Mouse (Mus musculus) embryonic facial prominence, embryonic 11.5 days (tissue): Measurements from ENCODE around the gene Phf3. TPM values are rescaled to one million over a fixed set of nuclear protein-coding genes. Genes with fewer than 3 reads are reported as not detected.
A peak's percentile ranks its signal among the peaks of the same experiment; 100 is the strongest.
"Not testable (repeated sequence)": the region's sequence is repeated elsewhere in the genome, so short reads cannot be mapped to it uniquely, and the experiment has no call there.

Experiments
- ATAC-seq: fragments of 200-750 bp; cut with Nextera tagmentation; replicated peaks from 2 replicates; pipeline ENCODE4 v1.8.0; 2017; ENCODE audit warnings: low read depth; ENCODE audit not compliant: insufficient number of reproducible peaks, low FRiP score, low TSS enrichment
- DNase-seq: peaks from one replicate; pipeline ENCODE4 v3.0.0-alpha.2; 2015; ENCODE audit warnings: low spot score
- H3K27ac ChIP-seq: fragments of 300-500 bp; sonication (generic); replicated peaks from 2 replicates; pipeline ENCODE4 v1.5.1; 2014; ENCODE audit warnings: mild to moderate bottlenecking, low read depth, low read length, control low read depth
- H3K27me3 ChIP-seq: fragments of 300-500 bp; sonication (generic); 2 replicates; pipeline ENCODE4 v1.6.1; 2014; ENCODE audit warnings: mild to moderate bottlenecking, low read length, moderate library complexity, mixed read lengths; ENCODE audit not compliant: control insufficient read depth, insufficient read depth
- H3K36me3 ChIP-seq: fragments of 300-500 bp; sonication (generic); replicated peaks from 2 replicates; pipeline ENCODE4 v1.6.1; 2014; ENCODE audit warnings: low read depth, mild to moderate bottlenecking, low read length, moderate library complexity, mixed read lengths; ENCODE audit not compliant: control insufficient read depth, insufficient read depth
- H3K4me1 ChIP-seq: fragments of 300-500 bp; sonication (generic); 2 replicates; pipeline ENCODE4 v1.6.1; 2014; ENCODE audit warnings: low read length, mixed read lengths; ENCODE audit not compliant: control insufficient read depth, insufficient read depth
- H3K4me2 ChIP-seq: fragments of 300-500 bp; sonication (generic); 2 replicates; pipeline ENCODE4 v1.6.1; 2014; ENCODE audit warnings: low read depth, mild to moderate bottlenecking, control low read depth, low read length, moderate library complexity
- H3K4me3 ChIP-seq: fragments of 300-500 bp; sonication (generic); 2 replicates; pipeline ENCODE4 v1.5.1; 2014; ENCODE audit warnings: low read depth, low read length, control low read depth
- H3K9ac ChIP-seq: fragments of 300-500 bp; sonication (generic); replicated peaks from 2 replicates; pipeline ENCODE4 v1.6.1; 2014; ENCODE audit warnings: mild to moderate bottlenecking, control low read depth, low read length
- H3K9me3 ChIP-seq: fragments of 300-500 bp; sonication (generic); replicated peaks from 2 replicates; pipeline ENCODE4 v1.6.1; 2016; ENCODE audit warnings: mild to moderate bottlenecking, low read length, inconsistent platforms, mixed read lengths; ENCODE audit not compliant: control insufficient read depth
- WGBS: fragments of 180-500 bp; shearing (Covaris S2); extraction: QIAGEN DNeasy Blood & Tissue Kit; methylation state at CpG from one replicate; pipeline ENCODE4 v1.1.7; 2014; 5-methylcytosine and 5-hydroxymethylcytosine counted together
- polyA plus RNA-seq: library from polyadenylated mRNA; unstranded; fragments of >200 nt; fragmentation: Nextera tagmentation; extraction: Ambion mirVana; gene quantifications from 2 replicates; pipeline ENCODE4 v1.2.1, GENCODE M21; 2014

Phf3 gene
- polyA plus RNA-seq, 1 experiment from 2014 or later: 44.9 TPM

GRCm38 (mm10) chr1:30778374-30779005 is 95.2 kb downstream of the Phf3 start:
- Histone ChIP-seq H3K4me3 (no peak overlapping the region), H3K9ac (no peak overlapping the region), H3K36me3 (no peaks in the 10 kb centered on the region), H3K27me3 (no peaks in the 10 kb centered on the region), H3K27ac (no peak overlapping the region), H3K9me3 (no peaks in the 10 kb centered on the region), H3K4me2 (no peak overlapping the region), H3K4me1 (no peaks in the 10 kb centered on the region)
- ATAC-seq (no peak), DNase-seq (peak; percentile 73)
- 23% methylated on average over 14 of the region's 14 CpGs for WGBS

- Histone ChIP-seq H3K9me3 (no peaks in the 10 kb centered on the region), H3K27ac (no peak overlapping the region), H3K4me2 (no peak overlapping the region), H3K36me3 (no peaks in the 10 kb centered on the region), H3K4me3 (no peak overlapping the region), H3K27me3 (no peaks in the 10 kb centered on the region), H3K9ac (no peak overlapping the region), H3K4me1 (no peaks in the 10 kb centered on the region)
- ATAC-seq: no peak
- no peak for DNase-seq
- WGBS: 68% methylated on average over 2 of the region's 2 CpGs
Measured at GRCm38 (mm10) chr1:30776196-30776595, 97.5 kb downstream of the Phf3 start.

GRCm38 (mm10) chr1:30773662-30774061 is 100.1 kb downstream of the Phf3 start:
- Histone ChIP-seq H3K36me3 (no peaks in the 10 kb centered on the region), H3K9ac (no peak overlapping the region), H3K4me1 (no peaks in the 10 kb centered on the region), H3K4me2 (no peak overlapping the region), H3K27me3 (no peaks in the 10 kb centered on the region), H3K4me3 (no peak overlapping the region), H3K9me3 (no peaks in the 10 kb centered on the region), H3K27ac (no peak overlapping the region)
- 85% methylated on average over 6 of the region's 6 CpGs for WGBS
- no peak for DNase-seq
- ATAC-seq: no peak

GRCm38 (mm10) chr1:30772851-30773250 is 100.9 kb downstream of the Phf3 start:
- no peak overlapping the region for H3K4me3 ChIP-seq
- no peak overlapping the region for H3K4me2 ChIP-seq
- whole genome bisulfite sequencing: 75% methylated on average over 7 of the region's 7 CpGs
- DNase-seq (no peak), ATAC-seq (no peak)
- no peaks in the 10 kb centered on the region for H3K9me3 ChIP-seq
- no peaks in the 10 kb centered on the region for H3K27me3 ChIP-seq
- H3K36me3 ChIP-seq: no peaks in the 10 kb centered on the region
- H3K4me1 ChIP-seq: no peaks in the 10 kb centered on the region
- no peak overlapping the region for H3K27ac ChIP-seq
- H3K9ac ChIP-seq: no peak overlapping the region

GRCm38 (mm10) chr1:30771772-30772171 is 101.9 kb downstream of the Phf3 start:
- Histone ChIP-seq H3K27ac (no peak overlapping the region), H3K4me1 (no peaks in the 10 kb centered on the region), H3K27me3 (no peaks in the 10 kb centered on the region), H3K36me3 (no peaks in the 10 kb centered on the region), H3K4me3 (no peak overlapping the region), H3K9me3 (no peaks in the 10 kb centered on the region), H3K4me2 (no peak overlapping the region), H3K9ac (no peak overlapping the region)
- ATAC-seq (0 out of 2 replicates have a peak, but pooled peaks have one; percentile 56), DNase-seq (no peak)
- 72% methylated on average over 6 of the region's 6 CpGs for WGBS

- WGBS: 93% methylated on average over 12 of the region's 16 CpGs
Measured at GRCm38 (mm10) chr1:30770599-30770998, 103.1 kb downstream of the Phf3 start.

GRCm38 (mm10) chr1:30756794-30757193 is 116.9 kb downstream of the Phf3 start:
- no peak overlapping the region for H3K9ac ChIP-seq
- H3K4me2 ChIP-seq: no peak overlapping the region
- DNase-seq: no peak
- H3K27ac ChIP-seq: no peak overlapping the region
- no peaks in the 10 kb centered on the region for H3K27me3 ChIP-seq
- no peaks in the 10 kb centered on the region for H3K4me1 ChIP-seq
- H3K36me3 ChIP-seq: no peaks in the 10 kb centered on the region
- no peak for ATAC-seq
- no peaks in the 10 kb centered on the region for H3K9me3 ChIP-seq
- H3K4me3 ChIP-seq: no peak overlapping the region

More at GRCm38 (mm10) chr1:30770599-30770998, 103.1 kb downstream of the Phf3 start:
- not testable (repeated sequence) for ATAC-seq, DNase-seq, H3K36me3 ChIP-seq, H3K9ac ChIP-seq, H3K4me2 ChIP-seq, H3K4me3 ChIP-seq, H3K4me1 ChIP-seq, H3K9me3 ChIP-seq, H3K27ac ChIP-seq, H3K27me3 ChIP-seq

- no peak for ATAC-seq
- H3K27me3 ChIP-seq: no peaks in the 10 kb centered on the region
- no peak overlapping the region for H3K4me3 ChIP-seq
- H3K9ac ChIP-seq: no peak overlapping the region
- H3K36me3 ChIP-seq: no peaks in the 10 kb centered on the region
- DNase-seq: no peak
- H3K4me2 ChIP-seq: no peak overlapping the region
- no peak overlapping the region for H3K27ac ChIP-seq
- 68% methylated on average over 3 of the region's 3 CpGs for WGBS
- no peaks in the 10 kb centered on the region for H3K4me1 ChIP-seq
- H3K9me3 ChIP-seq: no peaks in the 10 kb centered on the region
Measured at GRCm38 (mm10) chr1:30755453-30756224, 118.1 kb downstream of the Phf3 start.
